ENCODE assay signal across 28 mouse cellular contexts in the genomic region with DNA sequence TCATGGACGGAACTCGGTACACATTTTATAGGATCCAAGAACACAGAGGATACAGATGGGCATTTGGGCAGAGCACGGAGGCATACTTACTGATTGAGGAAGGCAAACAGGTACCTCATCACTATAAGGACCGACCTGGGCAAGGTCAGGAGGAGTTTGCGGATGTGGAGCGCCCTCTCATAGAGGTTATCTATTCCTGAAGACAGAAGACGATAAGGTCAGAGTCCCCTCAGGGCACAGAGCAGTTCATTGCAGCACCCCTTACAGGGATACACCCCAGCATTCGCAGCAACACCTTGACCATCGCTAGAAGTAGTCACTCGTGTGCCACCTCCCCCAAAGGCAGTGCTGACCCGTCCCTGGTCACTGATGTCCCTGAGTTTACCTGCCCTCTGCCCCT.
"Had no signal": no experiment of that assay in that cellular context is flagged by ENCODE, and none has a peak within 500 bp of the region (broad histone marks: within the 10 kb centered on the region; RNA-seq: fewer than 3 reads in every experiment).

No protein-coding gene starts in this region.

- H3K27me3 ChIP-seq: heart, embryonic 13.5 days; heart, embryonic 15.5 days; hindbrain, embryonic 12.5 days; intestine, embryonic 15.5 days; kidney, embryonic 15.5 days; limb, embryonic 13.5 days; limb, embryonic 15.5 days had no signal

- ATAC-seq: forebrain, embryonic 16.5 days; hindbrain, embryonic 16.5 days; inflammation-experienced regulatory T-cells, adult 6 months; intestine, embryonic 15.5 days had no signal

- H3K4me1 ChIP-seq: intestine, embryonic 15.5 days; kidney, embryonic 15.5 days; limb, embryonic 13.5 days; limb, embryonic 15.5 days had no signal

- H3K4me3 ChIP-seq: gastrocnemius, adult 2 months; heart, adult 2 months; heart, embryonic 13.5 days; heart, embryonic 15.5 days; hindbrain, embryonic 10.5 days; hindbrain, embryonic 12.5 days; intestine, embryonic 15.5 days; kidney, embryonic 15.5 days; limb, embryonic 13.5 days; limb, embryonic 15.5 days had no signal

- H3K4me2 ChIP-seq: heart, embryonic 11.5 days; heart, embryonic 13.5 days; heart, embryonic 15.5 days; hindbrain, embryonic 12.5 days; hindbrain, embryonic 14.5 days; intestine, embryonic 15.5 days; kidney, embryonic 15.5 days; limb, embryonic 13.5 days; limb, embryonic 15.5 days had no signal

- H3K27ac ChIP-seq: gastrocnemius, adult 2 months; heart, adult 2 months; heart, embryonic 13.5 days; heart, embryonic 15.5 days; hindbrain, embryonic 10.5 days; hindbrain, embryonic 12.5 days; hindbrain, embryonic 14.5 days; intestine, embryonic 15.5 days; kidney, embryonic 15.5 days; kidney, postnatal 0 days; limb, embryonic 13.5 days; limb, embryonic 15.5 days had no signal

- DNase-seq: gastrocnemius, adult 2 months; gastrocnemius, postnatal 10 days; gastrocnemius, postnatal 25 days; heart, adult 2 months; heart, postnatal 14 days; heart, postnatal 4 days; kidney, adult 11 months; kidney, adult 2 months; kidney, adult 9 months; kidney, postnatal 14 days; kidney, postnatal 36 days; layer of hippocampus, adult 9-11 months; layer of hippocampus, postnatal 36 days; left cerebral cortex, postnatal 4 days had no signal

- H3K9ac ChIP-seq: heart, embryonic 13.5 days; heart, embryonic 15.5 days; hindbrain, embryonic 12.5 days; hindbrain, embryonic 14.5 days; intestine, embryonic 15.5 days; kidney, embryonic 15.5 days; limb, embryonic 13.5 days; limb, embryonic 15.5 days had no signal

- H3K9me3 ChIP-seq: heart, embryonic 13.5 days; heart, embryonic 15.5 days; hindbrain, embryonic 10.5 days; hindbrain, embryonic 12.5 days; intestine, embryonic 15.5 days; kidney, embryonic 15.5 days; limb, embryonic 13.5 days; limb, embryonic 15.5 days had no signal
